Mouse (Mus musculus) neutrophil, adult 5-6 weeks (primary cell): Measurements from ENCODE around the gene Agtpbp1. TPM values are rescaled to one million over a fixed set of nuclear protein-coding genes. Genes with fewer than 3 reads are reported as not detected.
"Not testable (repeated sequence)": the region's sequence is repeated elsewhere in the genome, so short reads cannot be mapped to it uniquely, and the experiment has no call there.

Experiments used
- ATAC-seq: fragments of 151-379, 151-347 bp; 2 replicates; pipeline ENCODE4 v1.8.0; 2017; ENCODE audit warnings: mild to moderate bottlenecking, moderate TSS enrichment; ENCODE audit not compliant: insufficient number of reproducible peaks, poor library complexity, low FRiP score, severe bottlenecking; ENCODE audit errors: extremely low read depth
- total RNA-seq: library from RNA; stranded (forward); fragments of 200-1000 nt; gene quantifications from 2 replicates; pipeline ENCODE4 v1.2.3, GENCODE M21; 2017

The Agtpbp1 gene
- total RNA-seq, 1 experiment from 2014 or later, result 62.6 TPM

DNA sequence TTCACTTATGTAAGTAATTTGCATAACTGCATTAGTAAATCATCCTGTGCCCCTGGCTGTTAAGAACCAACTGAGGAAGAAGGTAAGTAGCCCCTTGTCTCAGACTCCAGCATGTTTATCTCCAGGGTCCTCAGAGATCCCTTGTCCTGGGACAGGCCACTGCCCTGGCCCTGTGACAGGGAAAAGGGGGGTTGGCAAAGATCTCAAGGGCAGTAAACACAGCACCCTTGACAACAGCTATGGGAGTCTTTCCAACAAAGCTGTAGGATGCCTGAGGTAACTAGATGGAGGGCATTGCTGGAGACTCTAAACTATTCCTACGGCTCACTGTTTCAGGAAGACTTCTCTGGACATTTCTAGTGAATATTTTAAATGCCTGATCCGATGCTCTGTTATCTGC, 85.7 kb downstream of the Agtpbp1 start:
- no peak for ATAC-seq

DNA sequence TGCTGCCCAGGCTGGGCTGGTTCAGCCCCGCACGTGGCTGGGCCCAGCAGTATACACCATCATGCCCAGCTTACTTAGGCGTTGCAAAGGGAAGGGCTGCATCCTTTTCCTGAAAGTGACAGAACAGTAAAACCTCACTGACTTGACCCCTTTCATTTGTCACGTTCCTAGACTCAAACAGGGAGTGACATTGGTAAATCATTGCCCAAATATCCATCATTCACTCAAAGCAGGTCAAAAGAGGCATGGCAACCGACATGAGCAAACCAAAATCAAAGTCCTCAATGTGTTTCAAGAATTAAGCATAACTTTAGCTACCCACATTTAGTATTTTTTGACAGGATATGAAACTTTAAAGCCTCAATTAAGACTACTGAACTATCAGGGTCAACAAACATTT, 86.8 kb downstream of the Agtpbp1 start:
- ATAC-seq, result no peak

DNA sequence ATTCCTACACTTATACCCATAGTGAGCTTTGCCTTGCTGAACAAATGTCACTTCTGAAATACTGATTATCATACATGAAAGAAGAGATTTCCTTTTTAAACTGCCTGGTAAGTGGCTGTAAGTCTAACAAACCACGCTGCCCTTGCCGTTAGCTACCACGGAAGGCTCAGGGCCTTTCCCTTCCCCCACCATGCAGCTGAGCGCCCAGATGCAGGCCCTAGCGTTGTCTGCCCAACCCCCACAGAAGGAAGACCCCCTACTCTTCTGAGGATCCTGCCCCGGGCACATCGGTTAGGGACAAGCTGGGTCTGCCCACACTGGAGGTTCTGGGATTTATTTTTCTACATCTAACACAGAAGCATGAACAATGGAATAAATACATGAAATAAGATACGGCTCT, 89.2 kb downstream of the Agtpbp1 start:
- no peak for ATAC-seq

DNA sequence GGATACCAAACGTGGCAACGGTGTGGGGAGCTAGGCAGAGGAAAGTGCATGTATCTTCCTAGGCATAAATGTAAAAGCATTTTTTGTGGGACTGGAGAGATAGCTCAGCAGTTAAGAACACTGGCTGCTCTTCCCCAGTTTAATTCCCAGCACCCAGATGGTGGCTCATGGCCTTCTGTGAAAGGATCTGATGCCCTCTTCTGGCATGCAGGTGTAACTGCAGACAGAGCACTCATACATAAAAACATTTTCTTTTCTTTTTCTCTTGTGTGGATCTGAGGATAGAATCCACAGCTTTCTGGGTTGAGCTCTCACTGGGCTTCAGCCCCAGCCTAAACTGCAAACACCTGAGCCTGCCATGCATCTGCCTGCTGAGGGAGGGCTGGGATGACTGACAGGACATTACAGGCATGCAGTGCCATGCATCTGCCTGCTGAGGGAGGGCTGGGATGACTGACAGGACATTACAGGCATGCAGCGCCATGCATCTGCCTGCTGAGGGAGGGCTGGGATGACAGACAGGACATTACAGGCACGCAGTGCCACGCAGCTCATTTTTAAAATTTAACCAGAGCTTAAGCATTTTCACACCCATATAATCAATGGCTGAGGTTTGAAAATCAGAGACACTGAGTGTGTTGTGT, 90.3 kb downstream of the Agtpbp1 start:
- ATAC-seq, result no peak

DNA sequence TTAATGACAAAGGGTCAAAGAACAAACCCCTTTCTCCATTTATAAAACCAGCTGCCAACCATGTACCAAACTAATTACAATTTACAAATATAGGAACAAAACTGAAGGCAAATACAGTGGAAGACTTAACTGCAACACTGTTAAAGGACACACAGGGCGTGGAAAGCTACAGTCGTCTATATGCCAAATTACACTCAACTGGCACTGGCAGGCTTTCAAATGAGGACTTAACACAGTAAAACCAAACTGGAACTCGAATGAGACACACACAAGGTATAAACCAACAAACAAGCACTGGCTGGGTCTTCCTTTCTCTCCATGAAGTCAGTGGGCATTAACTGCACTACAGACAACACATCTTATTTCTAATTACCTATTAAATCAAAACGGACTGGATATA, 94.3 kb downstream of the Agtpbp1 start:
- ATAC-seq, result no peak

DNA sequence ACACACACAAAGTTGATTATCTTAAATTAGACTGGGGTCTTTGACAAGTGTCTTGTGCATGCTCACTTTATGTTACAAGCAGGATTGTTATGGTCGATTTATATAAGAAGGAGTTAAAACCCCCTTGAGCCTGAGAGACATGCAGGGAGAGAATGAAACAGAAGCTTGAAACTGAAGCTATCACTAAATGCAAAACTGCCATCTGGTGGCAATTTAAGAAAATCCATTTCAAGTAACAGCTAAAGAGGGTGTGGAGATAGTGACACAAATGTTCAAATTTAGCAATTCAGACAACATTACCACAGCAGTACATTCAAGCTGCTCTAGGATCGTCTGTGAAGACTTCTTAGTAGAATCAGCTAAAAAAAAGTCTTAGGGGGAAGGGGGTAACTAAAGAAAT, 95.9 kb downstream of the Agtpbp1 start:
- ATAC-seq, result no peak

DNA sequence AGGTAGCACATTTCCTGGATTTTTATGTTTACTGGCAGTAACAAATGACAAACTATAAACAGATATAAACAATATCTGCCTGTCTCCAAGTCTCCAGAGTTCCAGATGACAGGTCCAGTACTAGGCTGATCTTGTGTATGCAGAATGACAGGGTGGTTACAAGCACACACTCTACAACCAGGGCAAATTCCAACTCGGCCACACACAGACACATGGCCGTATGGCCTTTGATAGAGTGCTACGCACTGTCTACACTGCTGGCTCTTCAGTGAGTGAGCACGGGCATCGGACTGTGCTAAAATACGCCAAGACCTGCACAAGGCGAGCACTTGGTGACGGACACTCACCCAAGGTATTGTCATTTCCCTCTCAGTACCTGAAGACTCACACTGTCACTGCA, 97.7 kb downstream of the Agtpbp1 start:
- ATAC-seq, result no peak

DNA sequence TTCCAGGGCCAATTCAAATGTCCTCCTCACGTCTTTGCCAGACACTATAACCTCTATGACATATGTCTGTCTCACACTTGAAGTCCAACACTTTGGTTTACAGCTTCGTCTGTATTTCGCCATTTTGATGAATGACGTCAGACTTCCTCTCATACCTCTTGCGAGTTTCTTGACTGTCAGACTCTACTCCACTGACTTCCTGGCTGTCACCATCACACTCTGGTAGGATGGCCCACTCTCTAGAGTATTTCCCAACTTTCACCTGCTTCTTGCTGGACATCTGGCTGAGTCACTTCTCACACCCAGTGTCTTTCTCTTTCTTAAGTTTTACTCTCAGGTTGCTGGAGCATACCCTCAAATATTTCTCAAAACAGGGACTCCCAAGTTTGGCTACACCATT, 98.8 kb downstream of the Agtpbp1 start:
- peak; percentile 73; the same call in 1 of the 2 replicates for ATAC-seq

DNA sequence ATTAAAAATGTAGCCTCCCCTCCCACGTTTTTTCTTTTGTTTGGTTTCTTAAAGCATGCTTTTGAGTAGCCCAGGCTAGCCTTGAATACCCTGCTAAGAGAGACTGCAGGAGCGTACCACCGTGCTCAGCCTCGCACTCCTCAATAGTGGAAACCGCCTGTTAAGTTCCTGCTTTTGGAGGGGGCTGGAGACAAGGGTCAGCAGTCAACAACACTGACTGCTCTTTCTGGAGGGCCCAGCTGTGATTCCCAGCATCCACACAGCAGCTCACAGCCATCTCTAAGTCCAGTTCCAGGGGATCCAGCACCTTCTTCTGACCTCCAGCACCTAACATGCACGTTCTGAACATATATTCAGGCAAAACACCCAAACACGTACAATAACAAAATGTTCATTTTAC, 99.6 kb downstream of the Agtpbp1 start:
- no peak for ATAC-seq

DNA sequence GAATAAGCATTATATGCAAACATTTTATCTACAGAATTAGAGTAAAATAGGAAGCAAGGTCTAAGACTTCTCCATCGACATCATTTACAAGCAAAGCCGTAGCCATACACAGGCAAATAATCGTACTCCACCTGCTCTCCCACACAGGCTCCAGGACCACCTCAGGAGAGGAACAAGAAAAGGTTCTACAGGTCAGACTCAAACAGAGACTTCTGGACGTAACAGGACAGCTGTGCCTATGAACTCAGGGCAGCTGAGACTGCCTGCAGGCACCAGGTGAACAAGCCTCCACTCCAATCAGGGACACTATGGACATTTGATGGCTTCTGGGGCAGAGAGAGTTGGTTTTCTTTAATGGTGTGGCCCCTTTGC, 103.6 kb downstream of the Agtpbp1 start:
- ATAC-seq, result no peak

DNA sequence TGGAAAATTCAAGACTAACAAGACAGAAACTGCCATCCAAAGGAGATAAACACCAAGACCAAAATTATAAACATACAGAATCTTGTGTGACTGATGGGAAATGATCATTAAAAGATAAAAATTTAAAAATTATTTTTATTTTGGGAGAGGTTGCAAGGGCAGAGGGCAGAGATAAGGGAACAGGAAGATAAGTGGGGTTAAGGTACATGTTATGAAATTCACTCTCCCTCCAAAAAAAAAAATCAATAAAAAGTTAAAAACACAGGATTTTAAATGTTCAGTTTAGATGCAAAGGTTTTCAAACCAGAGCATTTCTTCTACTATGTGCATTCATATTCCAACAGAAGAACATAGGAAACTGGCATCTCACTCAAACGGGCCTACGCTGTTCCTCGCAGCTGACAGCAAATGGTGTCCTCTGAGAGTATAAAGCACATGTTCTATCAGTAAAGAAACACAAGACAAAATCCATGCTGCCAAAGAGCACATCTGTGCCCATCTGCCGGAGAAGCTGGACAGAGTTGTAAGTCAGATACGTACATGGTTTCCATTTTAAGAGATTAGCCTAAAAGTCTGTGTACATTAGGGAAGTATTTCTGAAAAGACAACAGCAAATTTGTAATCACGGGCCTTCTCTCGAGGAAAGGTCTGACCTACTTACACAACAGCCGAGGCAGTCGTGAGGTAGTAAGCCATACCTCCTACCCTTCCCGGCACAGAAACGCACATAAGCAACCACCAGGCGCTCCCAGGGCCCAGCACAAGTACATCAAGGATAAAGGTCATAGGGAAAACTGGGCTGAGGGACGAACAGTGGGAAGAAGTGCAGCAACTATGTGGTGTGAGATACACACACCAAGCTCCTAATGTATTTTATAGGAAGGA, 104.2 kb downstream of the Agtpbp1 start:
- no peak for ATAC-seq

DNA sequence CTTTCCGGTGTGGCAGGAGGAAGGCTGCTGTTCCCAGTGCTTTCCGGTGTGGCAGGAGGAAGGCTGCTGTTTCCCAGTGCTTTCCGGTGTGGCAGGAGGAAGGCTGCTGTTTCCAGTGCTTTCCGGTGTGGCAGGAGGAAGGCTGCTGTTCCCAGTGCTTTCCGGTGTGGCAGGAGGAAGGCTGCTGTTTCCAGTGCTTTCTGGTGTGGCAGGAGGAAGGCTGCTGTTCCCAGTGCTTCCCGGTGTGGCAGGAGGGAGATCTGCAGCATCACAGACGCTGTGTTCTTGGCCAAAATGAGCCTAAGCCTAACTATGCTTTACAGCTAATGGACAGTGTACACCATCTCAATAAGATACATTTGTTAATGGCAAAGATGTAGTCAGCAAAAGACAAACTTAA, 107.1 kb downstream of the Agtpbp1 start:
- ATAC-seq, result not testable (repeated sequence)

DNA sequence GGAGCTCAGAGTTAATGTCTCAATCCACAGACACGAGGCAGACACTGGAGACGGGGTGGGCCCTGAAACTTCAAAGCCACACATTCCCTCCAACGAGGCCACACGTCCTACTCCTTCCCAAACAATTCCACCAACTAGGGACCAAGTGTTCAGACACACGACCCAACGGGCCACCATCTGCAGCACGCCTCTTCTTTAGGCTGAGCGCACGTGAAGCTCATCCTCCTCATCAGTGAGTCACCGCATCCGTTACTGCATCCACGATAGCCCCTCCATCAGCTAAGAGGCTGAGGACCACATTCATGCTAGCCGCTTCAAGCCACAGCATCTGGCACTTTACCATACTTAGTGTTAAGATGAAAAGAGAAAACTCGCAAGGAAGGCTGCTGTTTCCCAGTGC, 107.6 kb downstream of the Agtpbp1 start:
- ATAC-seq, result no peak

DNA sequence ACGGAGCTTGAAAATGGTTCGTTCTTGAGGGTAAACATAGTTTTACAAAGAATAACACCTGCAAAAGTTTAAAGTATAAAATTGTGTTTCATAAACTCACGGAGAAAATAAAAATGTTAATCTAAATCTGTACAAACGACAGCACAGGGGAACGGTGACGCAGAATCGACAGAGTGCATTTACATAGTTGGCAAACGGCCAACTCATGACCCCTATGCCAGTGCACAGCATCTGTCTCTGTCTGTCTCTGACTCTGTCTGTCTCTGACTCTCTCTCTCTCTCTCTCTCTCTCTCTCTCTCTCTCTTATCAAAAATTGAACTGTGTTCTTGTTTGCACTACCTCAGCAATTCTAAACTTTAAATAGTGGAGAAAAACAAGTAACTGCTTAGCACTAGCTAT, 110.1 kb downstream of the Agtpbp1 start:
- no peak for ATAC-seq

DNA sequence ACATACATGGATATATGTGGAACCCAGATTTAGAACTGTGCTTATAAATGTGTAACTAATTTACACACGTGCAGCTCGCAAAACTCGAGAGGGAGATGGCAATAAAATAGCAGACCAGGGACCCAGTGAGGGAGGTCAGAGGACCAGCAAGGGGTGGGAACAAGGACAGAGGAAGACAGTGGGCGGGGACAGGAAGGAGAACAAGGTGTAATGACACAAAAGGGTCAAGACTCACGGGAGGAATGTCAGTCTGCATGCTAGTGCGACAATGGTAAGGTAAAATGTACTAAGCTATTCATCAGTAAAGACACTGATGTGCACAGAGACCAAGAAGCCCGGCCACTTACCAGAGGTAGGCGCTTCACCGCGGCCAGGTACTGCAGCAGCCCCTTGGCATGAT, 111.7 kb downstream of the Agtpbp1 start:
- no peak for ATAC-seq

DNA sequence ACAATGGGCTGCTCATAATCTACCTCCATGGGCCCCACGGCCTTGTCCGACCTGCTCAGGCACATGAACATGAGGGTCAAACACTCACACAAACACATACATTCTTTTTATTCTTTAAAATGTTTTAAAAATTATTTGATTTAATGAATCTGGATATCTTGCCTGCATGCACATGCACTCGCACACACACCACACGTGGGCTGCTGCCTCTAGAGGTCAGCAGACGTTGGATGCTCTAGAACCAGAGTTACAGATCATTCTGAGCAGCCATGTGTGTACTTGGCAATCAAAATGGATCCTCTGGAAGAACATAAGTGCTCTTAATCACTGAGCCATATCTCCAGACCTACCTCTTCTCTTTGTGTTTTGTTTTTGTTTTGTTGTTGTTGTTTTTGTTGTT, 112.8 kb downstream of the Agtpbp1 start:
- ATAC-seq, result no peak

DNA sequence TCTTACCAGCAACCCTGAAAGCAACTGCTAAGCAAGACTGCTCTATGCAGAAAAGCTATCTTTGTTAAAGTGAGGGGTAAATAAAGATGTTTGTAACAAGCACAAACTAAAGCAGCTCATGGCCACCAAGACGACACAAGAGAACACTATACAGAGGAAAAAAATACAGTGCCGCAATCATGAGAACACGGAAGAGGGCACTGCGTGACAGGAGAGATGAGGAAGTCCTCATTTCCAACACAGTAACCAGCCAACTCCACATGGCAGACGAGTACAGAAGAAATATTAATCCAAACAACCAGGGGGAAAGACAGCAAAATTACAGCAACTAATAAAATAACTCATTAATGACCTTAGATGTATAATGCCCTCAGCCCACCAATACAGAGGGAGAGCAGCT, 115.3 kb downstream of the Agtpbp1 start:
- ATAC-seq, result no peak

DNA sequence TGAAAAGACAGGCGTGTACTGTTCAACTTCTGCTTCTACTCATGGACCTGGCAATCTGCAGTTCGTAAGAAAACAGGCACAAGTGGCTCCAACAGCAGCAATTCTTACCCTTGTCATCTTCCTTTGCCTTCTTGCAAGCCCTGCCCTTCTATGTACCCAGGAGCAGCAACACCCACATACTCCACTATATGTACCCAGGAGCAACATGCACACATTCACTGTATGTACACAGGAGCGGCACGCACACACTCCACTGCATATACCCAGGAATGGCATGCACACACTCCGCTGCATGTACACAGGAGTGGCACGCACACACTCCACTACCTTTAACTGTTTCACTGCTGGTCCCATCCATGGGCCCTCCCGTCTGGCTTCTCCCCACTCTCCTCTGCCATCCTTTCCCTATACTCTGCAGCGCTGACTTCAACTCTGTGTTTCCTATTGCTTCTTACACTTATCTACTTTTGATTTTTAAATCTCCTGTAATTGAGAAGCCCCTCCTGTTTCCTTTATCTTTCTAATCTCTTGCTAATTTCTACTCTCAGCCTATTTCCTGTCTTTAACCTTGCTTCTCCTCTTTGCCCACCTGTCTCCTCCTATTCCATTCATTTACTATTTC, 116.7 kb downstream of the Agtpbp1 start:
- no peak for ATAC-seq

DNA sequence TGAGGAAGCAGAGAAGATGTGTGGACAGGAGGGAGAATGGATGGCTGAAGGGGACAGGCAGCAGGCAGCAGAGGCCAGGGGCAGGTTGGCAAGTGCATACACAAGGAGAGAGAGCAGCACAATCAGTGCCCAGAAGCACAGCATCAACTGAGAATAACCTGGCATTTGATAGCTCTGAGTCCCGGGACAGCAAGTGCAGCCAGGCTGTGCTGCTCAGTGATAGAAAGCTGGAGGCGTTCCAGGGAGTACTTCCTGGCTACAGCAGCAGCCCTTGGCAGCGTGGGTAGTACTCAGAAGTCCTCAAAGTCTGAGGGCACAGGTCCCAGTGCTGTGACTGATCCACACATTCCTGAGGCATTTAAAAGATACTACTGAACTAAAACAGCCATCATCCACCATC, 117.4 kb downstream of the Agtpbp1 start:
- ATAC-seq, result no peak

DNA sequence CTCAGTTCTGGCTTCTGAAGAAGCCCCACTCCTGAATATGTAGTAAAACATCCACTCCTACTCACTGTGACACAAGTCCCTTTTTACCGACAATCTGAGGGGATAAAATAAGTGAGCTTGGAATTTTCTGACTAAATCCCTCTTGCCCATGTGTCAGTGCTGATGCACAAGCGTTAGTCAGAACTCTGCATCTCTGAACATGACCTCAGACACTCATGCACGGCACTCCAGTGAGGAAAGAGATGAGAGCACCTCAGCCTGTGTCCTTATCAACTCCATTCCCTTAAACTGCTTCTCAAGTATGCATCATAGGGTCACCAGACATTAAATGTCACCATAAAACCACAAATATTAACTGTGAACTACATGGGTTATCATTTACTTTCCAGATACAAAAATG, 124.1 kb downstream of the Agtpbp1 start:
- no peak for ATAC-seq
